Mouse (Mus musculus) midbrain, embryonic 12.5 days (tissue): Measurements from ENCODE around the gene Asb3. TPM values are rescaled to one million over a fixed set of nuclear protein-coding genes. Genes with fewer than 3 reads are reported as not detected.

Experiments
- ATAC-seq: fragments of 200-750 bp; cut with Nextera tagmentation; 2 replicates; pipeline ENCODE4 v1.8.0; 2017; ENCODE audit warnings: low read depth, moderate TSS enrichment, moderate library complexity; ENCODE audit not compliant: low FRiP score
- H3K27ac ChIP-seq: fragments of 300-500 bp; sonication (generic); replicated peaks from 2 replicates; pipeline ENCODE4 v1.5.1; 2016; ENCODE audit warnings: mild to moderate bottlenecking
- H3K27me3 ChIP-seq: fragments of 300-500 bp; sonication (generic); 2 replicates; pipeline ENCODE4 v1.6.1; 2016; ENCODE audit warnings: mild to moderate bottlenecking
- H3K36me3 ChIP-seq: fragments of 300-500 bp; sonication (generic); 2 replicates; pipeline ENCODE4 v1.6.1; 2016
- H3K4me1 ChIP-seq: fragments of 300-500 bp; sonication (generic); 2 replicates; pipeline ENCODE4 v1.6.1; 2016
- H3K4me2 ChIP-seq: fragments of 300-500 bp; sonication (generic); replicated peaks from 2 replicates; pipeline ENCODE4 v1.6.1; 2016; ENCODE audit warnings: mild to moderate bottlenecking, moderate library complexity
- H3K4me3 ChIP-seq: fragments of 300-500 bp; sonication (generic); 2 replicates; pipeline ENCODE4 v1.5.1; 2016; ENCODE audit warnings: mild to moderate bottlenecking
- H3K9ac ChIP-seq: fragments of 300-500 bp; sonication (generic); replicated peaks from 2 replicates; pipeline ENCODE4 v1.6.1; 2016; ENCODE audit warnings: mild to moderate bottlenecking, moderate library complexity
- H3K9me3 ChIP-seq: fragments of 300-500 bp; sonication (generic); 2 replicates; pipeline ENCODE4 v1.6.1; 2016; ENCODE audit warnings: mild to moderate bottlenecking
- WGBS: fragments of 180-500 bp; shearing (Covaris S2); methylation state at CpG from one replicate; pipeline ENCODE4 v1.1.7; 2016; 5-methylcytosine and 5-hydroxymethylcytosine counted together
- polyA plus RNA-seq: library from polyadenylated mRNA; unstranded; fragments of >200 nt; fragmentation: Nextera tagmentation; extraction: Ambion mirVana; gene quantifications from 2 replicates; pipeline ENCODE4 v1.2.1, GENCODE M21; 2016

Gene Asb3
- polyA plus RNA-seq, result 30.1 and 31.4 TPM in 2 replicates

DNA sequence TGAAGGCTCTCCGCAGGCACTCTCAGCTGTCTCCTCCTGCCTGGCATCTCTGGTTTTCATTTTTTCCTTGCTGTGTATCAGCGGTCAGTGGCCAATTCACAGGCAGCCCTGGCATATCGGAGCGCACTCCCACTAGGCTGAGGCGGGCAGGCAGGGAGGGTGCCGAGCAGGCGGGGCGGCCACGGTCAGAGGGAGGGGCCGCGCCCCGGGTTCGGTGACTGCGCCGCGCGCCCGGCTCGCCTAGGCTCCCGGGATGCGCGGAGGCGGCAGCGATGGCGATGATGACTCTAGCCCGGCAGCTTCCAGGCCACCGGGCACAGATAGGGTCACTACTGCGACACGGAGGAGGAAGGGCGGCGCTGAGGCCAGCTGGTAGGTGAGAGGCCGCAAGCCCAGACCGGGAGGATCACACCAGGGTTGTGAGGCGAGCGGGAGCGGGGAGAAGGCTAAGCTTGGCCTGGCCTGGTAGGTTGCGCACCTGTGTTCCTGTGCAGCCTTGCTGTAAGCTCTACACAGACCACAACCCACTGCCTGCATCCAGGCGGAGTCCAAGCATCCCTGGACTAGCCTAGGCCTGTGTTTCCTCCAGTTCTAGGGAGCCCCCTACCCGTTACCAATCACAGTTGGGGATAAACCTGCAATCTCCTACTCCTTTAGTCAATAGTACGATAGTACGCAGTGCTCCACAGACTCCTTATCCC is at the start of gene Asb3, which contains the start of gene Gpr75:
Gene Asb3 (plus strand): TSS at position 246 of the 701 bp plus-strand sequence.
Gene Gpr75 (plus strand): TSS at position 188 of the 701 bp plus-strand sequence.
- Histone ChIP-seq H3K9ac (peak within 1 kb of the TSS; percentile 71), H3K4me2 (peak within 1 kb of the TSS; percentile 78), H3K4me3 (peak within 1 kb of the TSS; percentile 53), H3K4me1 (0 out of 2 replicates have a peak, but pooled peaks cover 2% of the 10 kb centered on the region), H3K27me3 (no peaks in the 10 kb centered on the region), H3K27ac (peak within 1 kb of the TSS; percentile 73), H3K36me3 (no peaks in the 10 kb centered on the region), H3K9me3 (no peaks in the 10 kb centered on the region)
- ATAC-seq, result peak; percentile 96
- 3% methylated on average over 40 of the region's 41 CpGs for WGBS

DNA sequence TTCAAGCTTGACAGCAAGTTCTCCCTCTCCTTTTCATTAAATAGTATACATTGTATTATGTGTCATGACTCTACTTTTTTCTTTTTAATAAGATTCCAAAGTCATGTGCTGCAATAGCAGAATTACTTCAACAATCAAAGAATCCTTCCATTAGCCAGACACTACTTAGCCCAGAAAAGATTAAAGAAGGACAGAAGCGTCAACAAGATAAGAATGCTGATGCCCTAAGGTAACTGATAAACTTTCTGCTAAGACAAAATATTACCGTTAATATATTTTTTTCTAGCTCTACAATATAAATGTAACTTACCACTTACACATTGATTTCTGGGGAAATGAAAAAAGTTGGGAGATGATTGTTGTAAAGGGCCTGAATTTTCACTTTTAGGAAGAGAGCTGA is 46.4 kb upstream of the Asb3 start:
- Histone ChIP-seq H3K27ac (no peak overlapping the region), H3K4me3 (no peak overlapping the region), H3K9ac (no peak overlapping the region), H3K27me3 (no peaks in the 10 kb centered on the region), H3K36me3 (peaks cover 55% of the 10 kb centered on the region), H3K9me3 (no peaks in the 10 kb centered on the region), H3K4me1 (no peaks in the 10 kb centered on the region), H3K4me2 (no peak overlapping the region)
- no peak for ATAC-seq
- WGBS, result 95% methylated on average over 2 of the region's 2 CpGs

- Histone ChIP-seq H3K4me3 (no peak overlapping the region), H3K27me3 (no peaks in the 10 kb centered on the region), H3K27ac (no peak overlapping the region), H3K9ac (no peak overlapping the region), H3K4me2 (no peak overlapping the region), H3K36me3 (peaks cover 47% of the 10 kb centered on the region), H3K4me1 (no peaks in the 10 kb centered on the region), H3K9me3 (no peaks in the 10 kb centered on the region)
- WGBS, result 82% methylated on average over 1 of the region's 1 CpGs
- no peak for ATAC-seq
Observed at GRCm38 (mm10) chr11:30844355-30844754, 40.9 kb upstream of the Asb3 start.

GRCm38 (mm10) chr11:30872425-30872824 is 12.8 kb upstream of the Asb3 start:
- Histone ChIP-seq H3K4me1 (no peaks in the 10 kb centered on the region), H3K9ac (no peak overlapping the region), H3K27me3 (no peaks in the 10 kb centered on the region), H3K9me3 (no peaks in the 10 kb centered on the region), H3K36me3 (peaks cover 40% of the 10 kb centered on the region), H3K4me3 (no peak overlapping the region), H3K27ac (no peak overlapping the region), H3K4me2 (no peak overlapping the region)
- no peak for ATAC-seq

DNA sequence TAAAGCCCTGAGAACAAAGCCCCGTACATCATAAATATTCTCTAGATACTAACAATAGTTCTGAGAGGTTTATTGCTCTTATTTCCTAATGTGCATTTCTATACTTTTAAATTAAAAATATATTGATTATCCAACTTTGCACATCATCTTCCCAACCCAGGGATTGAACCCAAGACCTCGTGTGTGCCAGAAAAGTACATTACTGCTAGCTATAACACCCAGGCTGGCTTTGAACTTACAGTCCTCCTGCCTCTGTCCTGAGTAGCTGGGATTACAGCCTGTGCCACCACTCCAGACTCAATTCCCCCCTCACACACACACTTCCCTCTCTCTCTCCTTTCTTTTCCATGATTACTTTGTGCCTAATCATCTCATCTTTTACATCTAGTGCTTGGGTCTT is 2.9 kb downstream of the Asb3 start:
- no peak overlapping the region for H3K4me3 ChIP-seq

GRCm38 (mm10) chr11:30896201-30896600 is 11.0 kb downstream of the Asb3 start:
- Histone ChIP-seq H3K4me3 (no peak overlapping the region), H3K36me3 (no peaks in the 10 kb centered on the region), H3K4me1 (no peaks in the 10 kb centered on the region), H3K4me2 (no peak overlapping the region), H3K9ac (no peak overlapping the region), H3K27ac (no peak overlapping the region), H3K9me3 (no peaks in the 10 kb centered on the region), H3K27me3 (no peaks in the 10 kb centered on the region)
- WGBS, result 90% methylated on average over 1 of the region's 1 CpGs
- no peak for ATAC-seq

More for the DNA sequence above, 2.9 kb downstream of the Asb3 start:
- Histone ChIP-seq H3K27me3 (no peaks in the 10 kb centered on the region), H3K4me1 (0 out of 2 replicates have a peak, but pooled peaks cover 2% of the 10 kb centered on the region), H3K27ac (no peak overlapping the region), H3K36me3 (no peaks in the 10 kb centered on the region), H3K9me3 (no peaks in the 10 kb centered on the region), H3K9ac (no peak overlapping the region), H3K4me2 (no peak overlapping the region)
- no peak for ATAC-seq
- 87% methylated on average over 2 of the region's 2 CpGs for WGBS

- Histone ChIP-seq H3K9ac (no peak overlapping the region), H3K4me1 (no peaks in the 10 kb centered on the region), H3K9me3 (no peaks in the 10 kb centered on the region), H3K36me3 (no peaks in the 10 kb centered on the region), H3K27ac (no peak overlapping the region), H3K27me3 (no peaks in the 10 kb centered on the region), H3K4me3 (no peak overlapping the region), H3K4me2 (no peak overlapping the region)
- no peak for ATAC-seq
Observed at GRCm38 (mm10) chr11:30899312-30899711, 14.1 kb downstream of the Asb3 start.

GRCm38 (mm10) chr11:30912311-30912710 is 27.1 kb downstream of the Asb3 start:
- no peaks in the 10 kb centered on the region for H3K27me3 ChIP-seq
- no peak for ATAC-seq
- 96% methylated on average over 3 of the region's 3 CpGs for WGBS
- no peaks in the 10 kb centered on the region for H3K4me1 ChIP-seq
- H3K4me2 ChIP-seq, result no peak overlapping the region
- no peaks in the 10 kb centered on the region for H3K36me3 ChIP-seq
- H3K4me3 ChIP-seq, result no peak overlapping the region
- H3K9me3 ChIP-seq, result no peaks in the 10 kb centered on the region
- H3K27ac ChIP-seq, result no peak overlapping the region
- no peak overlapping the region for H3K9ac ChIP-seq

DNA sequence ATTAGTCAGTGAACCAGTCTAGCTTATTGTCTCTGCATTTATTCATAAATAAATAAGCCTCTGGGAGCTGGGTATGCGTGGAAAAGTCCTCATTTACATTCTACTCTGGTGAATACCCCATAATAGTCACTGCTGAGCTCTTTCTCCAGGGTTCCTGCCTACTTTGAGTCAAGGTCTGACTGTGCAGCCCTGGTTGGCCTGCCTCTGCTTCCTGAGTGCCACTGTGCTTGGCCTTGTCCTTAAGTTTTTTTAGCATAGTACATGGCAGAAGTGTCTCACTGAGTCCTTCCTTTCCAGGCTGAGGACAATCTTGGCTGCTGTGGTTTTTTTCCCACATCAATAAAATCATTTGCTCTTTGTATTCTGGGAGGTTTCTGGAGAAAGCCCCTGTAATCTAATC is 35.4 kb downstream of the Asb3 start:
- no peak overlapping the region for H3K9ac ChIP-seq
- no peaks in the 10 kb centered on the region for H3K9me3 ChIP-seq
- no peak overlapping the region for H3K27ac ChIP-seq
- no peaks in the 10 kb centered on the region for H3K27me3 ChIP-seq
- H3K4me1 ChIP-seq, result no peaks in the 10 kb centered on the region
- no peak overlapping the region for H3K4me3 ChIP-seq
- H3K4me2 ChIP-seq, result no peak overlapping the region
- peaks cover 19% of the 10 kb centered on the region for H3K36me3 ChIP-seq
- WGBS, result 60% methylated on average over 1 of the region's 1 CpGs
- no peak for ATAC-seq

GRCm38 (mm10) chr11:30923283-30923682 is 38.1 kb downstream of the Asb3 start:
- Histone ChIP-seq H3K4me3 (no peak overlapping the region), H3K9me3 (no peaks in the 10 kb centered on the region), H3K9ac (no peak overlapping the region), H3K4me1 (no peaks in the 10 kb centered on the region), H3K36me3 (peaks cover 32% of the 10 kb centered on the region), H3K4me2 (no peak overlapping the region), H3K27me3 (no peaks in the 10 kb centered on the region), H3K27ac (no peak overlapping the region)
- ATAC-seq, result no peak
- 89% methylated on average over 3 of the region's 3 CpGs for WGBS

- H3K9ac ChIP-seq, result no peak overlapping the region
- H3K27me3 ChIP-seq, result no peaks in the 10 kb centered on the region
- no peak overlapping the region for H3K27ac ChIP-seq
- no peak overlapping the region for H3K4me3 ChIP-seq
- no peak for ATAC-seq
- H3K4me1 ChIP-seq, result no peaks in the 10 kb centered on the region
- H3K36me3 ChIP-seq, result peaks cover 41% of the 10 kb centered on the region
- H3K9me3 ChIP-seq, result no peaks in the 10 kb centered on the region
- H3K4me2 ChIP-seq, result no peak overlapping the region
Observed at GRCm38 (mm10) chr11:30928079-30928478, 42.9 kb downstream of the Asb3 start.

DNA sequence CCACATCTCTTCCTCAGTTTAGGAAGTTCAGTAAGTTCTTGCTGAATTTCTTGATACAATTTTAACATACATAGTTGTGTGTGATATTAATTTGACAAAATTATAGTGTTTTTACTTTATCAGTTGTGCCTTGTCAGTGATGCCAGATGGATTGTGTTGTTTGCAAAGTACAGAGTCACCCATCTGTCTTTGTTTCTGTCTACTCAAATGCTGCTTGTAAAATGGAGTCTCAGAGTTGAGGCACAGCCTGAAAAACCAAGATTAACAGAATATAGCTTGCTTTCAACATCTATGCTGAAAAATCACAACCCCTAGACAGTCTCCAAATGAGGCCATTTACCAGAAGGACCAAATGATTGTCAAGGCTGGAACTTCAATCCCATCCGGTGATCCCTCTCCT is 43.3 kb downstream of the Asb3 start:
- H3K4me3 ChIP-seq, result no peak overlapping the region
- no peaks in the 10 kb centered on the region for H3K27me3 ChIP-seq
- no peak overlapping the region for H3K4me2 ChIP-seq
- no peak overlapping the region for H3K27ac ChIP-seq
- peaks cover 37% of the 10 kb centered on the region for H3K36me3 ChIP-seq
- no peak overlapping the region for H3K9ac ChIP-seq
- 100% methylated on average over 1 of the region's 1 CpGs for WGBS
- ATAC-seq, result no peak
- H3K4me1 ChIP-seq, result no peaks in the 10 kb centered on the region
- H3K9me3 ChIP-seq, result no peaks in the 10 kb centered on the region

GRCm38 (mm10) chr11:30943522-30943921 is 58.3 kb downstream of the Asb3 start:
- Histone ChIP-seq H3K4me1 (no peaks in the 10 kb centered on the region), H3K9me3 (no peaks in the 10 kb centered on the region), H3K27me3 (no peaks in the 10 kb centered on the region), H3K36me3 (peaks cover 65% of the 10 kb centered on the region), H3K27ac (no peak overlapping the region), H3K9ac (no peak overlapping the region), H3K4me2 (no peak overlapping the region), H3K4me3 (no peak overlapping the region)
- ATAC-seq, result no peak
- 97% methylated on average over 2 of the region's 2 CpGs for WGBS
